Mouse (Mus musculus): Measurements from ENCODE around the gene Ush2a. TPM values are rescaled to one million over a fixed set of nuclear protein-coding genes. Genes with fewer than 3 reads are reported as not detected.

Ush2a gene
- total and polyA plus RNA-seq, 3 experiments: under 0.01 to 0.04 TPM; not detected in 1

- H3K9me3 ChIP-seq (replicated peaks; ENCODE audit: insufficient read depth, low read length): no peaks in the 10 kb centered on the region
- DNase-seq (ENCODE audit: low read depth, low spot score): no peak
- no peaks in the 10 kb centered on the region for H3K36me3 ChIP-seq (ENCODE audit: control insufficient read depth in 1 of 2, insufficient read depth in 2 of 2, low read length in 2 of 2)
- TF ChIP-seq TAL1 (IDR thresholded peaks at IDR 0.05; ENCODE audit: low read length) (no peak), CTCF (IDR thresholded peaks at IDR 0.05 in 2 of 3, conservative IDR thresholded peaks at IDR 0.05 in 1 of 3; ENCODE audit: control insufficient read depth in 1 of 3, insufficient read depth in 1 of 3, low read depth in 2 of 3, low read length in 3 of 3, poor library complexity in 1 of 3, severe bottlenecking in 1 of 3) (no peak), MAX (IDR thresholded peaks at IDR 0.05; ENCODE audit: low read length) (no peak), MYC (IDR thresholded peaks at IDR 0.05; ENCODE audit: low read depth, low read length) (no peak), JUND (IDR thresholded peaks at IDR 0.05; ENCODE audit: low read depth, low read length) (no peak), SMC3 (IDR thresholded peaks at IDR 0.05; ENCODE audit: low read depth, low read length) (no peak), NRF1 (IDR thresholded peaks at IDR 0.05; ENCODE audit: insufficient read depth, low read depth, low read length, poor library complexity, severe bottlenecking) (no peak), E2F4 (IDR thresholded peaks at IDR 0.05; ENCODE audit: borderline replicate concordance, low read depth, low read length) (no peak), ELF1 (IDR thresholded peaks at IDR 0.05; ENCODE audit: low read depth, low read length) (no peak), HCFC1 (IDR thresholded peaks at IDR 0.05; ENCODE audit: low read depth, low read length) (no peak), GABPA (IDR thresholded peaks at IDR 0.05; ENCODE audit: low read depth, low read length) (no peak), CHD2 (IDR thresholded peaks at IDR 0.05; ENCODE audit: low read length) (no peak), TBP (IDR thresholded peaks at IDR 0.05; ENCODE audit: low read depth, low read length) (no peak), POLR2A (IDR thresholded peaks at IDR 0.05; ENCODE audit: control insufficient read depth in 1 of 2, insufficient read depth in 1 of 2, low read depth in 1 of 2, low read length in 2 of 2, poor library complexity in 1 of 2) (no peak), USF2 (IDR thresholded peaks at IDR 0.05; ENCODE audit: borderline replicate concordance in 1 of 2, insufficient read depth in 1 of 2, low read depth in 1 of 2, low read length in 2 of 2) (no peak), NELFE (IDR thresholded peaks at IDR 0.05; ENCODE audit: low read depth, low read length) (no peak), USF1 (IDR thresholded peaks at IDR 0.05; ENCODE audit: low read depth, low read length) (no peak), GATA1 (IDR thresholded peaks at IDR 0.05; ENCODE audit: low read depth, low read length) (no peak), MAFK (IDR thresholded peaks at IDR 0.05; ENCODE audit: borderline replicate concordance, low read depth, low read length) (no peak), CHD1 (IDR thresholded peaks at IDR 0.05; ENCODE audit: low read depth, low read length) (no peak)
- H3K27ac ChIP-seq (ENCODE audit: control insufficient read depth, low read depth, low read length): no peak overlapping the region
- no peak overlapping the region for H3K9ac ChIP-seq (ENCODE audit: control insufficient read depth, low read depth, low read length, poor library complexity, severe bottlenecking)
- no peak overlapping the region for H3K4me3 ChIP-seq (ENCODE audit: control insufficient read depth in 1 of 2, insufficient read depth in 1 of 2, low read depth in 2 of 2, low read length in 2 of 2)
- H3K4me1 ChIP-seq (ENCODE audit: control insufficient read depth in 1 of 2, insufficient read depth in 2 of 2, low read length in 2 of 2): no peaks in the 10 kb centered on the region
- no peaks in the 10 kb centered on the region for H3K79me2 ChIP-seq (ENCODE audit: control insufficient read depth, insufficient read depth, low read length, poor library complexity)
- H3K27me3 ChIP-seq (ENCODE audit: control insufficient read depth in 1 of 2, insufficient read depth in 2 of 2, low read length in 2 of 2): no peaks in the 10 kb centered on the region
Observed at GRCm38 (mm10) chr1:188643156-188643555, 381.3 kb downstream of the Ush2a start.

DNA sequence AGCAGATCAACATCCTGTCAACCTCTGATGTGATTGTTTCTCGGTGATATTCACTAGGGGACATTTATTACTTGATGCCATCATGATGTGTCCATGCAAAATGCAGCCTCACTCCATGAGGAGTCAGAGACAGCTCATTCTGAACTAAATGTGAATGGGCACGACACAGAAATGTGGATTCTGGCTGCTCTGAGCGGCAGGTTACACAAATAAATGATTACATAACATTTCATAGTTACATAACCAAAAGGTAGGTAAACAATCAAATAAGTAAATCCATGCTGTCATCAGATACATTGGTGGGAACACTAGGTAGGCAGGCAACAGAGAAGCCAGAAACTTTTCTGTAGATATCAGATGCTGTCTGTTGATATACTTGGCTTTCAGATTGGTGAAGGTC lies 391.2 kb downstream of the Ush2a start:
- no peak overlapping the region for H3K27ac ChIP-seq (ENCODE audit: control insufficient read depth, low read depth, low read length)
- DNase-seq (ENCODE audit: low read depth, low spot score): no peak
- no peak overlapping the region for H3K4me3 ChIP-seq (ENCODE audit: control insufficient read depth in 1 of 2, insufficient read depth in 1 of 2, low read depth in 2 of 2, low read length in 2 of 2)
- no peaks in the 10 kb centered on the region for H3K79me2 ChIP-seq (ENCODE audit: control insufficient read depth, insufficient read depth, low read length, poor library complexity)
- no peak overlapping the region for H3K9ac ChIP-seq (ENCODE audit: control insufficient read depth, low read depth, low read length, poor library complexity, severe bottlenecking)
- no peaks in the 10 kb centered on the region for H3K27me3 ChIP-seq (ENCODE audit: control insufficient read depth in 1 of 2, insufficient read depth in 2 of 2, low read length in 2 of 2)
- H3K4me1 ChIP-seq (ENCODE audit: control insufficient read depth in 1 of 2, insufficient read depth in 2 of 2, low read length in 2 of 2): no peaks in the 10 kb centered on the region
- H3K9me3 ChIP-seq (replicated peaks; ENCODE audit: insufficient read depth, low read length): no peaks in the 10 kb centered on the region
- TF ChIP-seq MYC (IDR thresholded peaks at IDR 0.05; ENCODE audit: low read depth, low read length): no peak
- no peak for TF ChIP-seq CTCF (IDR thresholded peaks at IDR 0.05 in 2 of 3, conservative IDR thresholded peaks at IDR 0.05 in 1 of 3; ENCODE audit: control insufficient read depth in 1 of 3, insufficient read depth in 1 of 3, low read depth in 2 of 3, low read length in 3 of 3, poor library complexity in 1 of 3, severe bottlenecking in 1 of 3)
- no peak for TF ChIP-seq USF1 (IDR thresholded peaks at IDR 0.05; ENCODE audit: low read depth, low read length)
- TF ChIP-seq ZC3H11A (IDR thresholded peaks at IDR 0.05; ENCODE audit: low read depth, low read length): no peak
- no peak for TF ChIP-seq RCOR1 (IDR thresholded peaks at IDR 0.05; ENCODE audit: low read depth, low read length)
- no peak for TF ChIP-seq MXI1 (IDR thresholded peaks at IDR 0.05; ENCODE audit: low read depth, low read length)
- TF ChIP-seq UBTF (IDR thresholded peaks at IDR 0.05; ENCODE audit: borderline replicate concordance, insufficient read depth, low read depth, low read length): no peak
- TF ChIP-seq HCFC1 (IDR thresholded peaks at IDR 0.05; ENCODE audit: low read depth, low read length): no peak
- no peak for TF ChIP-seq SIN3A (IDR thresholded peaks at IDR 0.05; ENCODE audit: low read length)
- TF ChIP-seq TBP (IDR thresholded peaks at IDR 0.05; ENCODE audit: low read depth, low read length): no peak
- no peaks in the 10 kb centered on the region for H3K36me3 ChIP-seq (ENCODE audit: control insufficient read depth in 1 of 2, insufficient read depth in 2 of 2, low read length in 2 of 2)

Measured in MEL (cell line).